Mouse (Mus musculus): ENCODE data around the gene Cbr4.

- TF ChIP-seq CTCF (IDR thresholded peaks at IDR 0.05; ENCODE audit: insufficient read depth, low read depth, low read length): no peak
- no peak for TF ChIP-seq POLR2A (IDR thresholded peaks at IDR 0.05; ENCODE audit: insufficient read depth, low read depth, low read length)
Measured at GRCm38 (mm10) chr8:61446329-61446728, 41.2 kb upstream of the Cbr4 start.

Data from olfactory bulb, adult 2 months (tissue).